Mouse (Mus musculus): ENCODE data around the gene Gas2l1.

- TF ChIP-seq CTCF (conservative IDR thresholded peaks at IDR 0.05; ENCODE audit: low read length): no peak
- no peak for TF ChIP-seq NANOG (IDR thresholded peaks at IDR 0.05; ENCODE audit: borderline replicate concordance, low read length)
- no peak for TF ChIP-seq POU5F1 (IDR thresholded peaks at IDR 0.05; ENCODE audit: borderline replicate concordance, low read length)
These were observed 18.7 kb downstream of the Gas2l1 start for GRCm38 (mm10) chr11:5046321-5046926.
